Mouse (Mus musculus) lung, postnatal 0 days (tissue): Measurements from ENCODE around the gene Dapl1.

ENCODE experiments used
- CTCF ChIP-seq: IDR thresholded peaks from 2 replicates; pipeline ENCODE4 v1.5.1; 2016; ENCODE audit warnings: antibody characterized with exemption, mild to moderate bottlenecking
- EP300 ChIP-seq: IDR thresholded peaks from 2 replicates; pipeline ENCODE4 v1.6.1; 2016; ENCODE audit warnings: antibody characterized with exemption, mild to moderate bottlenecking, control low read depth

DNA sequence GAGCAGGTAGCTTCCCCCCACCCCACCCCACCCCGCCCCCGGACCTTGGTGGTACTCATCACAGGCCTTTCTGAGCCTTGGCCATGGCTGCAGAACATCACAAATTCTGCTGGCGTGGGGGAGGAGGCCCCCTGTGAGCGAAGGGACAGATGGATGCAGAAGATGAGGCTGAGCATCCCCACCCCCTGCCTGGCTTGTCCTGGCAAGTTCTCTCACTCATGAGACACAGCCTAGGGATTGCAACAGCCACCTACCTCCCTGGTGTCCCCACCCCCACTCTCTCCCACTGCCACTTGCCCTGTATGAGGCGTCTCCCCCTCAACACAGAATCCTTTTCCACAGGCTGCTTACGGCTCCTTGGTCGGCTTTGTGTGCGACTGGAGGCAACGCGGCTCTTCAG lies 49.1 kb downstream of the Dapl1 start:
- no peak for TF ChIP-seq CTCF
- TF ChIP-seq EP300 = no peak
